Mouse (Mus musculus) right cerebral cortex, postnatal 10 days (tissue): ENCODE data around the gene Klhl8.
"Not testable (repeated sequence)": the region's sequence is repeated elsewhere in the genome, so short reads cannot be mapped to it uniquely, and the experiment has no call there.

Experiments used
- DNase-seq, 2 experiments: peaks; one replicate each; pipeline ENCODE4 v3.0.0; 2021; ENCODE audit warnings: low spot score in 2 of 2

Gene Klhl8

DNA sequence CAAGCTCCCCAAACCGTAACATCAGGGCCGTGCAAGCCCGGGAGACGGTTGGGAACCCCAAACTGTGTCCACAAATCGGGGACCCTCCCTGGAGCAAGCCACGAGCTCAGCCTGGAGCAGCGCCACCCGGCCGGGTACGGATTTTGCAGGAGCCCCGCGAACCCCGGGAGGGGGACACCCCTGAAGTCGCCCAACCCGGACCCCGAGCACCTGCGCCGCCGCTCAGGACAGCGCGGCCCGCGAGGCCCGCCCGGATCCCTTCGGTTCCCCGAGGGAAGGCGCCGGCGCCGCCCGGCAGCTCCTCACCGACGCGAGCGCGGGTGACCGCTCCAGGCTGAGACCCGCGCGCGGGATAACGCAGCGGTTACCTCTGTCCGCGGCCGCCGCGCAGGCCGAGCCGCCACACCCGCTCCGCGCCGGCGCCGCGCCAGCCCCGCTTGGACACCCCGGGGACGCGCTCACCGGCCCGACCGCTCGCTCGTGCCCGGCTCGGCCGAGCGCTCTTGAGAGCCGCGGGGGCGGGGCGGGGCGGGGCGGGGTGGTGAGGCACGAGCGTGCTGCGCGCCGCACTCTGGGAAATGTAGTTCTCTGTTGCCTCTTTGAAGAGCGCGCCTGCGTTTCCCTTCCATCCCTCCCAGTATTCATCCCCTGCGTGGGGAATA, at the start of gene Klhl8:
Gene Klhl8 (minus strand): TSS at position 512 of the 662 bp plus-strand sequence.
- peak; percentile 91 to 93 for DNase-seq

DNA sequence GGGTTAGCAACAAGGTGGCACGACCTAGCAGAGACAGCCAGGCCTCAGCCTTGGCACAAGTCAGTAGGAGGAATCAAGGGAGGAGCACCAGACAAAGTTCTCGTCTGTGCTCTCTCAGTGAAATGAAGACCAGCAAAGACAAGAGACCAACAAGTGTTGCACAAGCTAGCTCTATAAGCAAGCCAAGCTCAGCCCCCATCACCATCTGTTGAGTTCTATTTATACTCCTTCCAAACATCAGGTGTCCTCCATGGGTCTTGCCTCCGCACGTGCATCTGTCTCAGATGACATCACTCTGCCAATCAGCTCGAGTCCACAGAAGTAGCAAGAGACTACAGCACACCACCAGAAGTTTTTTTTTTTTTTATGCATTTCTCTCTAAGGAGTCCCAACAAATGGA, 43.6 kb upstream of the Klhl8 start:
- DNase-seq = peak in 1 of 2 experiments; percentile 38

DNA sequence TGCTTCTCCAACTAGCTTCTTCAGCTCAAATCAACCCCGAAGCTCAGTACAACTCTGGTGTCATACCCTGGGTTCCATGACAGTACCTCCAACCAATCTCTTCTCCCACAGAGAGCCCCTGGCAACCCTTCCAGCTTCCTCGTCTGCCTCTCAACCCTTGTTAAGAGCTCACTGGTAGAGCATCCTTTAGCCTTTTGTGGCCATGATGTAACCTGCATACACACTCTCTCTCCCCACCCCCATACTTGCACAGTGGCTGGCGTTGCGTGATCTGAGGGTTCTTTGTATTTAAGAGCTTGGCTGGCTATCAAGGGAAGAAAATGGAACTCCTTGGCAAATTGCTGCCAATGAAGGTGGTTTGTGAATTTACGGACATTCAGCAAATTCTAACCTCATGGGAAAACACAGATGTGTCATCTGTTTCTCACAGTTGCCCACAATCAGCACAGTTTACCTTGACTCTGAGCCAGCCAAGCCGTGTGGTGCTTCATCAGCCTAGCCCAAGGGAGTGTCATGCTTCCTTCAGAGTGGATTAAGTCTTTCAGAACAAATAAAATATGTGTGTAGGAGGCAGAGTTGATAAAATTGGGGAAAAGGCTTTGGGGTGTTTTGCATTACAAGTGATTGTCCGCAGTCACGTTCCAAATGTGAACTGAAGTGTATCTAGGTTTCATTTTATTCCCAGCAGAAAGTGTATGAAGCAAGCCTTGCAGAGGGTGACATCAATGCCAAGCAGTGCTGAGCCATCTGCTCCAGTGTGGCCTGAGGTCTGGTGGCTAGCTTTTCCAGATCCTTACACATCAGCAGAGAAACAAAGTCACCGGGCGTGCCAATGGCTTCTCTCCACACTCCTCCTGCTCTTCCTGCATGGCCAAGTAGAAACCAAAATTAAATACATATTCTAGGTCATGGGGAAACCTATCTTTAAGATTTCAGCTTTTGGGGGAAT, 42.4 kb upstream of the Klhl8 start:
- DNase-seq = no peak

DNA sequence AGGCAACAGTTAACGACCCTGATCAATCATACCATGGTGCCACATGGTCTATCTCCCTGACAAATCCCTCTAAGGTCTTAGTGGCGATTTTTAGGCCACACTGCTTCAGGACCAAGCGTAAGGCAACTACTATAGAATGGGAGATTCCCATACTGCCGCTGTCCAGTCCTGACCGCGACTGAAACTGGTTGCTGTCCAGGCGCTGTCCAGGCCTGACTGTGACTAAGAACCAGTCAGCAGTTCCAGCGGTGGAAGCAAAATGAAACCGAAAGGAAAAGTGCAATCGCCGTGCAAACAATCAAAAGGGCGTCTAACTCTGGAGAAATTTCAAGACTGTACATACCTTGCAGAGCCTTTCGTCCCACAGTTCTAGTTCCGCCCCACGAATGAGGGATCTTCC, 39.1 kb upstream of the Klhl8 start:
- not testable (repeated sequence) for DNase-seq

DNA sequence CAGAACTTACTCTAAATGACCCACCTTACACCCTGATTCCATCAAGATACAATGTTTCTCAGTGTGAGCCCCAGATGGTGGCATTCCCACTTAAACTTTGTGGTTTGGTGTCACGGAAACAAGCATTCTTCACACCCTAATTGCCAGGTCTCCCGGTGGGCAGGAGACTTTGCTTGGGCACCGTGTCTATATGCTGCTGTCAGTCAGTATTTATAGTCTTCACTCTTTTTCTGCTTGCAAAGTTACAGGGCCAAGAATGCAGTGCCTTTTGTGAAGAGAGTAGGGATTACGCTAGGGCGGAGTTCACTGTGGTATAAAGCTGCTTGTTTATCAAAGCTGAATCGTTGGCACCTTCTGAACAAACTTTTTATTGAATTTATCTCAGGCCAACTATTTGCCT, 32.1 kb upstream of the Klhl8 start:
- DNase-seq = no peak

DNA sequence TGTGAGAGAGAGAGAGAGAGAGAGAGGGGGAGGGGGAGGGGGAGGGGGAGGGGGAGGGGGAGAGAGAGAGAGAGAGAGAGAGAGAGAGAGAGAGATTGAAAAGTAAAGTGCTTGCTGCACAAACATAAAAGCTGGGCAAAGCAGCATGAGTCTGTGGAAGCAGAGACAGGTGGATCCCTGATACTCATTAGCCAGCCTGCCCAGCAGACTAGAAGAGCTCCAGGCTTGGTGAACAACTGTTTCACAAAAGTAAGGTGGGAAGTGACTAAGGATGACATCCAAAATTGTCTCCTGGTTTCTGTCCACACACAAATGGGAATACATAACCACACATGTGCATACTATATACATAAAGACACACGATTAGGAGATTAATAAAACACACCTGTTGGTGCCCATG, 28.8 kb upstream of the Klhl8 start:
- no peak for DNase-seq

DNA sequence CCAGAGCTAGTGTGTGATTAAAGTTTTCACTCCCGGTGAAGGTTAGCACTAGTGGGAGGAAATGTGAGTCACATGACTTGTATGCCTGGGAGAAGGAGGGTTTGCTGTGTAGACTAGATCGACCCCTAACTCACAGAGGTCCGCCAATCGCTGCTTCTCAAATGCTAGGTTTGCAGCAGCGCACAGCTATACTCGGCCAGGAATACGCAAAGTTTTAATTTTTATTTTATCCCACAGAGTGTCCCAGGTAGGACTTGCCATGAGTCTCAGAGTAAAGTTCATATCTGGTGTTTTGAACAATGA, 28.2 kb upstream of the Klhl8 start:
- no peak for DNase-seq

DNA sequence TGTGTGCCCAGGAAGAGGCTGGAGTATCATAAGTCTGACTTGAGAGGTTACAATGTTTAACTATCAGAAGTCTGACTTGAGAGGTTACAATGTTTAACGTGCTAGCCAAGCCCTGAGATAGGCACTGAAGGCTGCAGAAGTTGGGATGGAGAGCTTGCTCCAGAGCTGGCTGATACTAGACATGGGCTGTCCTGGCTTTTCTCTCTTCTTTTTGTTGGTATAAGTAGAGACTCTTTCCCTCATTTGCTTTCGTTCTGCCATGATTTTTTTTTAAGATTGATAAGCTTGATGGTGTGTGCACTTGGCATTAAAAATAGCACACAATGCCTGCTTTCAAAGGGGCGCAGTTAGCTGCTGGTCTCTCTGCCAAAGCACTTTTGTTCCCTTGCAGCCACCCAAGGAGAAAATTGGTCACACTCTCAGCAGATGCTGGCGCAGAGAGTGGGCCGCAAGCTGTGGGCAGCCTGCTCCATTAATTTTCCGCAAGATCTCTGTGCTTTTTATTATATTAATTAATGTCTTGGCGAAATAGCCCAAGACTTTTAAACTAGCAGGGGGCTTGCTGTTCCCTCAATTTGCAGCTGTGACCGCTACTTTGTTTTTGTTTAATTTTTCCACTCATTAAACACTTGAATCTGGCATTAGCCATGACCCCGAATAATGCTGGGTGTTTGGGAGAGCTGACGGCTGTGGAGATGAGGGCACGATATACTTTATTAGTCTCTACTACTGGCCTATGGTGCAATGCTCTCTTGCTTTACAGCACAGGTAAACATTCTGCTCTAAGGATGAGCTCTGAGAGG, 27.7 kb upstream of the Klhl8 start:
- DNase-seq = peak; percentile 44

DNA sequence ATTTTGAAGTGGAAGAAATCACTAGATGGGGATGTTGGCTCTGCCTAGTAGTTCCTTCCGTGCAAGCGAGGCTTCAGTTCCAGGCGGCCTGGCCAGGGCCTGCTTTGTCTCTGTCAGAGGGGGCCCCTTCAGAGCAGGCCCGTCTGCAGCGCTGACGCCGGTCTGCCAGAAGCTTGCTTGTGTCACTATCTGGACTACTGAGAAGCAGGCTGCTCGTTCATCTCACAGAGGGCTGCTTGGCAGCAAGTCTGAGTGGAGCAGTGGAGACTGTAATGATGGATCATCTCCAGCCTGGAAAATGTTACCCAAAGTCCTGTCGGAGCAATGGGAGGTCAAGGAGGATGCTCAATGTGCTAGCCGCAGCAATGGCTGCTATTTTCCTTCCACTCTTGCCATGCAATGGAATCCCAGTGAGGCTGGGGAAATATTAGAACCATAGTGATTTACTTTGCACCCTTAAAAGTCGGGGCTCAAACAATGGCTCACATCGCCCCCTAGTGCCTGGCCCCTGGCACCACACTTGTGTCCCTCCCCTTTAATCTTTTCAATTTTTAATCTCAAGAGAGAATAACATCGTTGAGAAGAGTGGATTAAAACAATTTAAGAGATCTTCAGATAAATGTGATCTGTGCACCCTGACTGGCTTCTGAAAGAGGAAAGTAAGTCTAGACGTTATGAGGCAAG, 26.0 kb upstream of the Klhl8 start:
- DNase-seq = no peak

DNA sequence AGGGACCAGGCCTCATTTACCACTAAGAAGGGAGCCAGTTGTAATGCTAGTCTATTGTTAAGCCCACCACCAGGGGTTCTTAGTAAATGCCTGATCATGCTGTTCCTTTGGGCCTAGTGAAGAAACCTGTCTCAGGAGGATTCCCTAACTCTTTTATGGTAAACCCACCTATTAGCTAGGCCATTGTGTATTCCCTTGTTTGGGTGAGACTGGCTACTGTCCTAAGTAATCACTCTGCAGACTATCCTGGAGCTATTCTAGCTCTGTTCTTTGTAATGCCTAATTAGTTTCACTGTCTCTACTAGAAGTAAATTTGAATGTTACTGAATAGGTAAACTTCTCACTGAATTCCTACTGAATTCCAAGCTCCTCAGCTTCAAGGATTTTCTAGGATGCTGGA, 20.9 kb upstream of the Klhl8 start:
- not testable (repeated sequence) for DNase-seq

DNA sequence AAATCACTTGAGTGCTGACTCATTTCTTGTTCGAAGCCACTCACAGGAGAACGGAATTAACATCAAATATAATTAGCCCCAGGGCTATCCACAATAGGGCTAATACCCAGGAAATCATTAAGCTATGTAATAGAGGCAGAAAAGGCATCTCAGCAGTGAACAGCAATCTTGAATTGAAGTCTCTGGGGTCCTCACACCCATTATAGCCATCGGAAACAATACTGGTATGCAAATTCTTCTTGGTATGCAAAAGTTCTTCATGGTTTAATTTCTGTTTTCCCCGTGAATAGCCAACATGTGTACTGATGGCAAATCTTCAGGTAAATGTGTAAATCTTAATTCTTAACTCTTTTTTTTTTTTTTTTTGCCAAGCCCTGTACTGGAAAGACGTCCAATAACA, 19.5 kb upstream of the Klhl8 start:
- no peak for DNase-seq

DNA sequence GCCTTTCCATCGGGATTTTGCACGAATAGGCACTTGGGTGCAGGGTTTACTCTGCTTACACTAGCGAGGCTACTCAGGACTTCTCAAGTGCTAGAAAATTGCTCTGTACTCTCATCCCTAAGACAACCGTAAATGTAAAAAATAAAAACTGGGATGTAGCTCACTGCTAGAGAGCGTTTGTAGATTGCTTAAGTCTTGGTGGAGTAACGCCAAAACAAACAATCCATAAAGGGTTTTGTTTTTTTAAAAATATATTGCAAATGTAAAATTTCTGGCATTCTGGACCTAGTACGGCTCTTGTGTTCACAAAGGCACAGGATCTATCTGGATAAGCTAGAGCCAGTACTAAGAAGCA, 17.1 kb upstream of the Klhl8 start:
- DNase-seq = no peak

DNA sequence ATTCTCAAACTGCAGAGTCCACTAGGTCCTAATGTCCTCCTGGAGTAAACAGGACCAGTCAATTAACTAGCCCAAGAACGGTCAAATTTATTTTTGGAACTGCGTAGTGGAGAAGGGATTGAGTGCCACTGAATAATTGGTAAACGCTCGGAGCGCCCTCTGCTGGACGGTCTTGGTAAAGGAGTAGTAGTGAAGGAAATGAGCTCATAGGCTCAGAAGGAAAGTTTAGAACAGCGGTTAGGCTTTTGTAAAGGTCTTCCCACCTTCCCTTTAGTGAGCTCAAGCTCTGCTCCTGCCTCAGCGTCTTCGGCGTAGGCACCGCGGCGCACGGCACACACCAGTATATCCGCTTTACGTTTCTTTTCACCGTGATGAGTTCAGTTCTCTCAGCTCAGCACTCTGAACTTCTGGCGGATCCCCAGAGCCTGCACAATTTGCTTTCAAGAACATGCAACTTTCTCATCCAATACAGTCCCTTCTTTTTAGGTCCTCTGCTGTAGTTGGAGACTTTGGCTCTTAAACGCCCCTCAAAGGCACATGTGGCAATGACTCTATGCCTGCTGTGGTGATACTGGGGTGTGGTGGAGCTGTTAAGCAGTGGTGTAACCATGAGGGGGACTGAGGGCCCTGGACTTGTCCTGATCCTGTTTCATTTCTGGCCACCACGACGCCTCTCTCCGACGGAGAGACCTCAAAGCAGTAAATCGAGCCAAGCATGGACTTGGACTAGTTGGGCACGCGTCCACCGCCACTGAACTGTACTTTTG, 16.6 kb upstream of the Klhl8 start:
- DNase-seq = peak; percentile 90 to 95

DNA sequence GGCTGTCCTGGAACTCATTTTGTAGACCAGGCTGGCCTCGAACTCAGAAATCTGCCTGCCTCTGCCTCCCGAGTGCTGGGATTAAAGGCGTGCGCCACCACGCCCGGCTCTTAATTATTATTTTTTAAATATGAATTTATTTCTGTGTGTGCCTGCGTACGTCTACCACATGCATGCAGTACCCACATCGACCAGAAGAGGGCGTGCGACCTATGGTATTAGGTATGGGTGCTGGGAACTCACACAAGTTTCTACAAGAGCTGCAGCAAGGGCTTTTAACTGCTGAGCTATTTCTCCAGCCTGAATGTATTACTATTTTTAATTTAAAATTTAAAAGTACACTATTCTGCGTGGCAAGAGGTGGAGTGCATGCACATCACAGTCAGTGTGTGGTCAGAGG, 15.3 kb upstream of the Klhl8 start:
- no peak for DNase-seq

DNA sequence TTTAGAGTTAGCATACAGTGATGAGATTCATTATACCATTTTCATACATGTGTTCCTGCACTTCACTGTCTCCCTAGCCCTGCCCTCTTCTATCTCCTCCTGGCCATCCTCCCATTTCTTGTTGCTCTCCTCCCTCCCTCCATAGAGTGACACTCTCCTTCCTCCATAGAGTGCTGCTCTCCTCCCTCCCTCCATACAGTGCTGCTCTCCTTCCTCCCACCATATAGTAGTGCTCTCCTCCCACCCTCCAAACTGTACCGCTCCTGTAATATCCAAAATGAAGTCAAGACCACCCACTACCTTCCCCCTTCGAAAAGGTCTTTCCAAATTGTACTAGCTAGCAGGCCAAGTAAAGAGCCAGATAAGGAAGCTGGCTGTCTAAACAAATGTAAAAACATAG, 12.7 kb upstream of the Klhl8 start:
- no peak for DNase-seq

DNA sequence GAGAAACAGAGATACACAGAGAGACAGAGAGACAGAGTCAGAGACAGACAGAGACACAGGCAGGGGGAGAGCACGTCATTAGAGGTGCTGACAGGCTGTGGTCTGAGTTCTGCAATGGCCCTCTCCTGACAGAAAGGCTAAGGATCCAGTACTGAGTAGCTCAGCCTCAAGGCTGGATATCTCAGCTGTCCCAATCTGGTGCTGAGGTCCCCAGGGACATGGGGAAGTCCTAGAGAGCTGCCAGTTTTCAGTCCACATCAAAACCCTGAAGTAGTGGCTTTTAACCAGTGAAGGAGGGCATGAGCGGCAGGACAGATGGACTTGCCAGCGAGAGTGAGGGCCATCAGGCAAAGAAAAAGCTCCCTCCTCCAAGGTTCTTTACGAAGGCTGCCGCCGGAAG, 12.0 kb upstream of the Klhl8 start:
- no peak for DNase-seq

DNA sequence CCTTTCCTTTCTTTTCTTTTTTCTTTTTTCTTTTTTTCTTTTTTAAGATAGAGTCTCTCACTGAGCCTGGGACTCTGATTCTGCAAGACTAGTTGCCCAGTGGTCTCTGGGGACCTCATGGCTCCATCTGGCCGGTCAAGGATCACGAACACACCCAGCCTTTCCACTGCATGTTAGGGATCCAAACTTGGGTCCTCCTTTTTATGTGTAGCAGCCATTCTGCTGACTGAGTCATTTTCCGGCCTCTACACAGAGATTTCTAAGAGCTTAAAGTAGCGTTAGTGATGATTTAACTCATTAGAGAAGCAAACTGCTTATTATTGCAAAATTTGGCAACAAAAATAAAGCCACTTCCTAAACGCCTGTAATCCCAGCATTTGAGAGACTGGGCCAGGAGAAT, 11.4 kb upstream of the Klhl8 start:
- DNase-seq = no peak

DNA sequence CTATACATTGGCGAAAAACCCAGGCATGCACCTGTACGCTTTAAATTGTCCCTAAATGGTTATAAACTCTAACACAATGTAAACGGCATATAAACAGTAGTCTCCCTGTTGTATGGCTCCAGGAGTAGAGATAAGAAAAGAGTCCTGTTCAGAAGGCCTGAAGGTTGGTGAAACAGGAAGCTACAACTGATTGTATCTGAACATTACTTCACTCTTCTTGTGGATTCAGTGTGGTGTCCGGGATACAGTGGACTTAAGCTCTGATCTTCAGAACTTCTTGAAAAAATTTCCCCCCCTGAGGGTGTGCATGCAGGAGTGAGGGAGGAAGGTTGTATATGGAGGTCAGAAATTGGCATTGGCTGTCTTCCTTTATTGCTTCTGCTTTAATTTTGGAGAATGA, 8.4 kb upstream of the Klhl8 start:
- DNase-seq = no peak

DNA sequence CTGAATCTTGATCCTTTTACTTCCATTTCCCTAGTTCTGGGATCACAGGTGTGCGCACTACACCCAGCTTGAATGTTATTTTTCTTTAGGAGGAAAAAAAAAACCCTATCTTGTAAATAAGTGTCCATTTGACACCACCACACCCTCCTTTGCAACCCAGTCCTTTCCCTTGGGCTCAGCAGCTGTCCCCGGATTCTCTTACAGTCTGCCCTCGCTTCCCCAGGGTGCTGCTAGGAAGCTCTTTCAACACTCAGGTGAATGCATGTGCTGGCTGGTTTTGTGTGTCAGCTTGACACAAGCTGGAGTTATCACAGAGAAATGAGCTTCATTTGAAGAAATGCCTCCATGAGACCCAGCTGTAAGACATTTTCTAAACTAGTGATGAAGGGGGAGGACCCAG, 7.2 kb upstream of the Klhl8 start:
- no peak for DNase-seq

DNA sequence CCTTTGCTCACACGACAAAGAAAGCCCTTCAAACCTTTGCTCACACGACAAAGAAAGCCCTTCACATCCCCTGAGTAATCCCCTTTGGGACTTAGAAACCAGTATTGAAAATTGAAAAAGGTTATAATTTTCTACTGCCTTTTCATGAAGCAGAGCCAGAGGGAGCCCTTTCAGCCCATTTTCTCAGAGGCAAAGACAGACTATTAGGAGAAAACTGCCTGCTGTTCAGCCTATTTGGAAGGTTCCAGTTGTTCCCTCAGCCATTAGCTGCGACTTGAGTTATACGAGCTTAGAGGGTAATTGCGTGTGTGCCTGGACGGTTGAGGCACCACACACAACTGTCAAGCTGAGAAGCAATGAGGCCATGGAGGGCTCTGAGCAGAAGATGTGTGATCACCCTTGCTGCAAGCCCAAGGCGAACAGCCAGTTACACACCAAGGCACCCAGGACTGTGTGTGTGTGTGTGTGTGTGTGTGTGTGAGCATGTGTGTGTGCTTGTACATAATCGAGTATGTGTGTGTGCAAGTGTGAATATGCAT, 6.4 kb upstream of the Klhl8 start:
- no peak for DNase-seq
